In genomic region chr1:182687146-182687545, GRCm38 (mm10) we compare ENCODE assay signal across 6 mouse cellular contexts.
"Had no signal": no experiment of that assay in that cellular context is flagged by ENCODE, and none has a peak within 500 bp of the region (broad histone marks: within the 10 kb centered on the region; RNA-seq: fewer than 3 reads in every experiment).

No protein-coding gene starts in this region.

- DNase-seq: lung, adult 2 months; lung, postnatal 4 days; midbrain, embryonic 14.5 days; right cerebral cortex, postnatal 14 days; thymus, adult 2 months; thymus, postnatal 36 days had no signal
